Mouse (Mus musculus) forebrain, embryonic 13.5 days (tissue): ENCODE measurements around the gene Zfp995. TPM values are rescaled to one million over a fixed set of nuclear protein-coding genes. Genes with fewer than 3 reads are reported as not detected.
A peak's percentile ranks its signal among the peaks of the same experiment; 100 is the strongest.
"Not testable (repeated sequence)": the region's sequence is repeated elsewhere in the genome, so short reads cannot be mapped to it uniquely, and the experiment has no call there.

ENCODE experiments used
- ATAC-seq: fragments of 200-750 bp; cut with Nextera tagmentation; 2 replicates; pipeline ENCODE4 v1.8.0; 2017
- H3K27ac ChIP-seq: fragments of 300-500 bp; sonication (generic); 2 replicates; pipeline ENCODE4 v1.5.1; 2015; ENCODE audit warnings: inconsistent platforms, mild to moderate bottlenecking, moderate library complexity
- H3K27me3 ChIP-seq: fragments of 300-500 bp; sonication (generic); 2 replicates; pipeline ENCODE4 v1.6.1; 2015; ENCODE audit warnings: mild to moderate bottlenecking, inconsistent platforms
- H3K36me3 ChIP-seq: fragments of 300-500 bp; sonication (generic); 2 replicates; pipeline ENCODE4 v1.6.1; 2015; ENCODE audit warnings: mild to moderate bottlenecking, inconsistent platforms; ENCODE audit not compliant: poor library complexity, severe bottlenecking
- H3K4me1 ChIP-seq: fragments of 300-500 bp; sonication (generic); 2 replicates; pipeline ENCODE4 v1.6.1; 2015; ENCODE audit warnings: inconsistent platforms
- H3K4me2 ChIP-seq: fragments of 300-500 bp; sonication (generic); 2 replicates; pipeline ENCODE4 v1.6.1; 2015; ENCODE audit warnings: inconsistent platforms, mild to moderate bottlenecking, moderate library complexity
- H3K4me3 ChIP-seq: fragments of 300-500 bp; sonication (generic); 2 replicates; pipeline ENCODE4 v1.5.1; 2015; ENCODE audit warnings: mild to moderate bottlenecking, inconsistent platforms
- H3K9ac ChIP-seq: fragments of 300-500 bp; sonication (generic); 2 replicates; pipeline ENCODE4 v1.6.1; 2015; ENCODE audit warnings: mild to moderate bottlenecking, inconsistent platforms
- H3K9me3 ChIP-seq: fragments of 300-500 bp; sonication (generic); replicated peaks from 2 replicates; pipeline ENCODE4 v1.6.1; 2016; ENCODE audit warnings: inconsistent platforms
- WGBS: fragments of 180-500 bp; shearing (Covaris S2); methylation state at CpG from one replicate; pipeline ENCODE4 v1.1.7; 2015; 5-methylcytosine and 5-hydroxymethylcytosine counted together
- polyA plus RNA-seq: library from polyadenylated mRNA; unstranded; fragments of >200 nt; fragmentation: Nextera tagmentation; extraction: Ambion mirVana; gene quantifications from 2 replicates; pipeline ENCODE4 v1.2.1, GENCODE M21; 2015

The Zfp995 gene
- polyA plus RNA-seq = 10.9 and 11.1 TPM in 2 replicates

GRCm38 (mm10) chr17:21909456-21910052 lies at the start of gene Zfp995:
Zfp995 (minus strand) TSS chr17:21909926.
- WGBS = 1% methylated on average over 24 of the region's 24 CpGs
- not testable (repeated sequence) for H3K4me1 ChIP-seq, H3K27ac ChIP-seq, H3K36me3 ChIP-seq, H3K27me3 ChIP-seq, H3K9me3 ChIP-seq
- peak; percentile 99 for ATAC-seq
- Histone ChIP-seq H3K9ac (peak within 1 kb of the TSS; percentile 83), H3K4me2 (peak within 1 kb of the TSS; percentile 74), H3K4me3 (peak within 1 kb of the TSS; percentile 75)

GRCm38 (mm10) chr17:21909039-21909438 lies 687 bp downstream of the Zfp995 start:
- Histone ChIP-seq H3K27me3 (no peaks in the 10 kb centered on the region), H3K27ac (no peak overlapping the region), H3K9ac (peak overlapping the region; percentile 83), H3K4me1 (peaks cover 8% of the 10 kb centered on the region; the same call in 1 of the 2 replicates), H3K4me3 (peak overlapping the region; percentile 75), H3K9me3 (no peaks in the 10 kb centered on the region), H3K4me2 (peak overlapping the region; percentile 74), H3K36me3 (peaks cover 6% of the 10 kb centered on the region; the same call in 1 of the 2 replicates)
- peak; percentile 80 for ATAC-seq
- WGBS = 5% methylated on average over 3 of the region's 3 CpGs

GRCm38 (mm10) chr17:21871256-21871655 lies 38.5 kb downstream of the Zfp995 start:
- H3K27ac ChIP-seq = no peak overlapping the region
- H3K4me3 ChIP-seq = no peak overlapping the region
- peaks cover 11% of the 10 kb centered on the region for H3K9me3 ChIP-seq
- ATAC-seq = no peak
- H3K27me3 ChIP-seq = no peaks in the 10 kb centered on the region
- no peak overlapping the region for H3K9ac ChIP-seq
- no peaks in the 10 kb centered on the region for H3K4me1 ChIP-seq
- WGBS = 88% methylated on average over 1 of the region's 1 CpGs
- H3K36me3 ChIP-seq = no peaks in the 10 kb centered on the region
- no peak overlapping the region for H3K4me2 ChIP-seq

- not testable (repeated sequence) for H3K9ac ChIP-seq, H3K4me2 ChIP-seq, H3K9me3 ChIP-seq, H3K4me3 ChIP-seq, H3K36me3 ChIP-seq, H3K27me3 ChIP-seq, H3K27ac ChIP-seq, H3K4me1 ChIP-seq
- 94% methylated on average over 8 of the region's 8 CpGs for WGBS
- ATAC-seq = 0 out of 2 replicates have a peak, but pooled peaks have one; percentile 4
Measured at GRCm38 (mm10) chr17:21846322-21846582, 63.5 kb downstream of the Zfp995 start.

GRCm38 (mm10) chr17:21845545-21846321 lies 64.0 kb downstream of the Zfp995 start, which contains the start of gene Zfp820:
Zfp820 (minus strand) TSS chr17:21845772.
- Histone ChIP-seq H3K4me2 (peak within 1 kb of the TSS; percentile 68), H3K9me3 (0 out of 2 replicates have a peak, but pooled peaks cover 3% of the 10 kb centered on the region), H3K27ac (no peak within 1 kb of the TSS; the same call in 1 of the 2 replicates), H3K9ac (peak within 1 kb of the TSS; percentile 80), H3K4me1 (peaks cover 5% of the 10 kb centered on the region), H3K4me3 (peak within 1 kb of the TSS; percentile 67), H3K36me3 (no peaks in the 10 kb centered on the region), H3K27me3 (no peaks in the 10 kb centered on the region)
- peak; percentile 99 for ATAC-seq
- WGBS = 3% methylated on average over 22 of the region's 22 CpGs

- Histone ChIP-seq H3K9me3 (no peaks in the 10 kb centered on the region), H3K4me1 (no peaks in the 10 kb centered on the region), H3K4me2 (no peak overlapping the region), H3K4me3 (no peak overlapping the region), H3K36me3 (no peaks in the 10 kb centered on the region), H3K27ac (no peak overlapping the region), H3K9ac (no peak overlapping the region), H3K27me3 (no peaks in the 10 kb centered on the region)
- WGBS = 75% methylated on average over 2 of the region's 2 CpGs
- no peak for ATAC-seq
Measured at GRCm38 (mm10) chr17:21838510-21838909, 71.2 kb downstream of the Zfp995 start.

Other genes with a start within 250 kb of the Zfp995 start
- 15.5 and 21.5 TPM in 2 replicates for gene Gm10226, start 218.1 kb downstream of the Zfp995 start, polyA plus RNA-seq
- 20.7 and 22.1 TPM in 2 replicates for gene Zfp760, start 202.2 kb downstream of the Zfp995 start, polyA plus RNA-seq
- gene Zfp229, start 179.1 kb downstream of the Zfp995 start, polyA plus RNA-seq = 8.7 and 11.1 TPM in 2 replicates
- gene Zfp820, start 64.2 kb downstream of the Zfp995 start, polyA plus RNA-seq = 4.9 and 5.3 TPM in 2 replicates
- 23.3 and 23.5 TPM in 2 replicates for gene Zfp942, start 52.5 kb upstream of the Zfp995 start, polyA plus RNA-seq
- 18.6 and 20.3 TPM in 2 replicates for gene Zfp943, start 52.6 kb upstream of the Zfp995 start, polyA plus RNA-seq